Mouse (Mus musculus) embryo, embryonic 11 days (tissue): ENCODE measurements around the gene Epc2.
"Not testable (repeated sequence)": the region's sequence is repeated elsewhere in the genome, so short reads cannot be mapped to it uniquely, and the experiment has no call there.

ENCODE experiments used
- DNase-seq: peaks from one replicate; pipeline ENCODE4 v3.0.0-alpha.2; 2015

Epc2 gene

DNA sequence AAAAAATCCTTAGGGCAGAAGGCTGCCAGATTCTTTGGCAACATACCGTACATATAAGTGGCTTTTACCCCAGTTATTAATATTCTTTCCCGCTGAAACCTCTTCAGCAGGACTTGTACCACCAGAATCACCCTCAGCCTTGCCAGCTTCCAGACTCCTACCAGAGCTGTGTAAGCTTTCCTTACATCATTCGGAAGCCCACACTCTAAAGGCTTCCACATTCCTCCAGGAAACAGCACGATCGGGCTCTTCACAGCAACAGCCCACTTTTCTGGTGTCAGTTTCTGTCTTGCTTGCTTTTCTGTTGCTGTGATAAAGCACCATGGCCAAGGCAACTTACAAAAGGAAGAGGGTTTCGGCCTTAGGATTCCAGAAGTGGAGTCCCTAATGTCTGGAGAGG lies 21.2 kb downstream of the Epc2 start:
- no peak for DNase-seq

GRCm38 (mm10) chr2:49482146-49482545 lies 30.9 kb downstream of the Epc2 start:
- DNase-seq: no peak

- DNase-seq: no peak
These were observed 32.1 kb downstream of the Epc2 start for GRCm38 (mm10) chr2:49483382-49483781.

DNA sequence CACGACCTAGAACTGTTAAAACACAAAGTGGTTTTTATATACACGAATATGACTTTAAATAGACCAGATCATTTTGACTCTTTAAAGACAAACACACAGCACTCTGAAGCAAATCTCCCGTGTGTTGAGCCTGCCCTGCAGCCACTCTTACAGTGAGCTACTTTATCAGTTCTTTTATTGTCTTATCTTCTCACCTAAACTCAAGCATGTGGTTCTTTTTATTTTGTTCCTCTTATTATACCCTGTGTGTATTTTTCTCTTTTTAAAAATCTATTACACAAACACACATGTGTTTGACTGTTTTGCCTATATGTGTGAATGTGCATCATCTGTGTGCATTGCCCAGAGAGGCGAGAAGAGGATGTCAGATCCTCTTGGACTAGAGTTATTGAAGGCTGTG lies 50.1 kb downstream of the Epc2 start:
- DNase-seq: no peak

DNA sequence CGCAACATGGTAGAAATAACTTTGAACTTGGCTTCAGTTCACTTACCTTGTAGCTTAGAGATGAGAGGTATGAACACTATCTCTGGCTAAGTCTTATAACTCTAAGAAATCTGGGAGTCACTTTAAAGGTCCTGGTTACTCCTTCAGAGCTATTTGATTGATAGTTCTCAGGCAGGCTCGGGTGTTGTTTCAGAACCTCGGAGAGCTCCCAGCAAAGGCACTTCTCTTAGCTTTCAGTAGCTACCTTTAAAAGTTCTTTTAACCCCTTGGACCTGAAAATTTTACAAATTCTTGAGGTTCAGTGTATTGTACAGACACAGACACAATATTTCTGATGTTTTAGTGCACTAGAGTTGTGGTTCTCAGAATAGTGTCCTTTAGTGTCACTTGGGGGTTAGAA lies 52.3 kb downstream of the Epc2 start:
- peak; percentile 66 for DNase-seq

- DNase-seq: not testable (repeated sequence)
These were observed 53.9 kb downstream of the Epc2 start for GRCm38 (mm10) chr2:49505151-49505550.

DNA sequence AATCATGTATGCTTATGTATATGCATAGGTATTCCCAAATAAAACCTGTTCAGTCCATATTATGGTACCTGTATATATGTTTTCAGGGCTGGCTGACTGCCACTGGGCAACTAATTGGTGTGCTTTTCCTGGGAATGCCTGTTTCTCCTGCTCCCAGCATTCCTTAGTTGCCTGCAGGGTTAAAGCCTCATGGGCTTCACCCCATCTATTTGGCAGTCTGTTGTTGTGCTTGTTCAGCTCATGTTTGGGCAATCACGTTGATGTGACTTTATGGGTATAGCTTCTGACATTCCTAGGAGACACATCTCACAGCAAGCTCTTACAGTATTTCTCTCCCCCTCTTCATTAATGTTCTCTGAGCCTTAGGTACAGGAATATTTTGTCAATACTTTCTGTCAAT lies 59.5 kb downstream of the Epc2 start:
- DNase-seq: no peak

GRCm38 (mm10) chr2:49516011-49516410 lies 64.7 kb downstream of the Epc2 start:
- DNase-seq: no peak

DNA sequence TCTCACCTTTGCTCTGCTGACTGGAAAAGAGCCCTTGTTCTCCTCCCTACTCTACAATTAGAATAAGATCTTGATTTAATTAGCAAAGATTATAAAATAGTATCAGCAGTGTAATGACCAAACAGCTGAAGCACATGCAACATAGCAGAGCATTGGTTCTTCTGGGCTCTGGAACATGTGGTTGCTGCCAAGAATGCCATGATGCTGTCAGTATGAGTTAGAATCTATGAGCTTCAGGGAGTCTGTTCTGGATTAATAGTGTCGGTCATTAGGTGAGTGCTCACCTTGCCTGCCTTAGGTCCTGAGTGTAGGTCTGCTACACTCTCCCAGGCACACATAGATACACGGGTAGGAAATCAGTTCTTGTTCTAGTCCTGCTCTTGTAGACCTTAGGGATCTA lies 69.1 kb downstream of the Epc2 start:
- DNase-seq: no peak

DNA sequence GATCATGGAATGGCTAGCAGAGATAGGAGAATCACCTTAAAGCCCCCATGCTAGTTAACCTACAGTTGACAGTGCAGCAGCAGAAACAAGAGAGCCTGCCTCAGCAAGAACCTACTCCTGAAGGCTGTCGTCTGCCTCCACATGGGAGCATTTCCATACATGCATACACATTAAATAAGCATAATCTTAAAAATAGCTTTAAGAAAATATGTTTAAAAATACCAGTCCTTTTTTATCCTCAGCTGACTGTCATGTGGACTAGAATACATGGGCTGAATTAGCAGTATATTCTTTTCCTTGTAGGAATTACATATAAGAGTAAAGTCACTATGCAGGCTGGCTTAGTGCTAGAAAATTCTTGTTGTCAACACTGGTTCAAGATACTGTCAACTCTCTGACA lies 69.7 kb downstream of the Epc2 start:
- DNase-seq: no peak

- no peak for DNase-seq
These were observed 70.3 kb downstream of the Epc2 start for GRCm38 (mm10) chr2:49521564-49521963.

- DNase-seq: no peak
These were observed 71.3 kb downstream of the Epc2 start for GRCm38 (mm10) chr2:49522578-49522977.

DNA sequence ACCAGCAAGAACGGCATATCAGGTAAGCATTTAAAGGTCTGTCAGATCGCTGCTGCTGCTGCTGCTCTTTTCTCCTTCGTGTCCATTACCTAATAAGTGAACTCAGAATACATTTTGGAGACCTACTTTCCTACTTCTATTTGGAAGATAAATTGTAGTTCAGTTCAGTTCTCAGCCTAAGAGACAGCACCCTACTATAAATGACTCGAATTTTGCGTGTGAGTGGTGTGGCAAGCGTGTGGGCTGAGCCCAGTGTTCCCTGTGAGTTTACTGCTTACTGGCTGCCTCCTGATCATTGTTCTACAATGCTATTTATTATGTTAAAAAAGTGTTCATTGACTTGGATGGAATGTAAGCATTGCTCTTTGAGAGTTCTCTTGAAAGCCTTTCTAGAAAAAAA lies 85.9 kb downstream of the Epc2 start:
- DNase-seq: no peak

GRCm38 (mm10) chr2:49538056-49538455 lies 86.8 kb downstream of the Epc2 start:
- DNase-seq: no peak

GRCm38 (mm10) chr2:49539745-49540144 lies 88.5 kb downstream of the Epc2 start:
- no peak for DNase-seq

DNA sequence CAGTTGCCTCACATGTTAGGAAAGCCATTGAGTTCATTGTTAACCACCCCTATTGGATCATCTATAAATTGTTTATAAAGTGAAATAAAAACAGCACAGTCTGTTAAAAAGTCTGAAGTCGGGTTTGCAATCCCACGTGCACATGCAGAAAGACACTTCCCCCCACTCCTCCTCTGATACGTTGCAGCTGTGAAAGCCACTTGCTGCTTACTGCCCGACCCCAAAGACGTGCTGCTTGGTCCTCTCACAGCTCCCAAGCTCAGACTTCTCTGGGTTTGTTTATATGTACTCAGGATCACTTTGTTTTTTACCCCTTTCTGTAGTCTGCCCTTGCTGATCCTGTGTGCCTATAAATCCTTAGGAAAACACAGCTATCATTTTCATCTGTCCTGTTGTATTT lies 96.5 kb downstream of the Epc2 start:
- no peak for DNase-seq

- no peak for DNase-seq
These were observed 97.2 kb downstream of the Epc2 start for GRCm38 (mm10) chr2:49548492-49548891.

- no peak for DNase-seq
These were observed 101.8 kb downstream of the Epc2 start for GRCm38 (mm10) chr2:49553096-49553495.

DNA sequence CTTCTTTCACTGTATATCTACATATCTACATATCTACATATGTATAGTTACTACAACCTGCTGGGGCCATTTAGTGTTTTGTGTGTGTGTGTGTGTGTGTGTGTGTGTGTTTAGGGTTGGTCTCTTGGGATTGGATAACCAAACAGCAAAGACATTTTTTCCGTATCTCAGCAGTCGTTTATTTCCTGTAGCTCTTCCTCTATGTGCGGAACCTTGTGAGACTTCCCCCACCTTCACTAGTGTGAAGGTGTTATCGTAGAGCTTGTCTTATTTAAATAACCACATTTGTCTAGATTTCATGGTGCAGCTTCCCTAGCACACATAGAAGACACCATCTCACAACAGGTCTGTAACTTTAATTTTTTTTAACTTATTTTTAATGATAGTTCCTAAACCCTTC lies 106.1 kb downstream of the Epc2 start:
- no peak for DNase-seq

DNA sequence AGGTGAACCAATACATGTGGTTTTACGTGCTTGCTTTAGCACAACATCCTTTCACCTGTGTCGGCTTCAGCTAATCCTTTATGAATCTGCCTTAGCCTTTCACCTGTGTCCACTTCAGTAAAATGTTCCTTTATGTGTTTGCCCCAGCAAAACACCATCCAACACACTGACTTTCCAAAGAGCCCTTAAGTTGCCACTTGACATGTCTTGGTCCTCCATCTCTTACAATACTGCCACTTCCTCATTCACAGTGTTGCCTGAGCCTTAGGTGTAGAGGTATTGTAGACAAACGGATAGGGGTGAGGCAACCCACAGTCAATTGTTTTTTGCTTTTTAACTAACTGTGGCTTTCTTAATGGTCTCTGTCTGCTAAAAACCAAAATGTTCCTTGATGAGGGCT lies 107.1 kb downstream of the Epc2 start:
- DNase-seq: no peak

DNA sequence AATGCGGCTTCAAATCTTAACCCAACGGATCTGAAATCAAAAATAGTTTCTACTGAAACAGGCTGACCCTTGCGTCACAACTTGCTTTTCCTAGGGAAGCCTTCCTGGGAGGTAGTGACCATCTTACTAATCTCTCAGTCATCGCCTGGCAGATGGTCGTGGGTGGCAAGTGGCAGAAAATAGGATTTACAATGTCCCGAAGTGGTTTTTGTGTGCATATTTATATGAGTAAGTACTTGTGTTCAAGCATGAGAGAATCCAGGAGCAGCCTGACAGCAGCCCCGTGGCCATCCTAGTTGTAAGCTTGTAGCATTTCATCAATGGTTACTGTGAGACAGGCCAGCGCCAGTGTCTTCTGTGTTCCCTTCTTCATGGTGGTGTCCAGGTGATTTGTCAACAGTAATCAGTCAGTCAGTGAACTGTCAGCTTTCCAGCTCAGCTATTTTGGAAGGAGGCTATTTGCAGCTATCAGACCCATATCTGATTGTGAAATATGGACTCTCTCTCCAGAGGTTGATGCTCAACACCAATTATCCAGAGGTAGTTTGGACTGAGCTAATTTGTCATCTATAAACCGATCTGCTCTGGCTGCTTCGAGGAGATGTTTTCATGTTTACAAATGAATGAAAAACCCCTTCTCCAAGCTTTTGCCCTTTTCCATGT lies 111.5 kb downstream of the Epc2 start:
- DNase-seq: no peak

DNA sequence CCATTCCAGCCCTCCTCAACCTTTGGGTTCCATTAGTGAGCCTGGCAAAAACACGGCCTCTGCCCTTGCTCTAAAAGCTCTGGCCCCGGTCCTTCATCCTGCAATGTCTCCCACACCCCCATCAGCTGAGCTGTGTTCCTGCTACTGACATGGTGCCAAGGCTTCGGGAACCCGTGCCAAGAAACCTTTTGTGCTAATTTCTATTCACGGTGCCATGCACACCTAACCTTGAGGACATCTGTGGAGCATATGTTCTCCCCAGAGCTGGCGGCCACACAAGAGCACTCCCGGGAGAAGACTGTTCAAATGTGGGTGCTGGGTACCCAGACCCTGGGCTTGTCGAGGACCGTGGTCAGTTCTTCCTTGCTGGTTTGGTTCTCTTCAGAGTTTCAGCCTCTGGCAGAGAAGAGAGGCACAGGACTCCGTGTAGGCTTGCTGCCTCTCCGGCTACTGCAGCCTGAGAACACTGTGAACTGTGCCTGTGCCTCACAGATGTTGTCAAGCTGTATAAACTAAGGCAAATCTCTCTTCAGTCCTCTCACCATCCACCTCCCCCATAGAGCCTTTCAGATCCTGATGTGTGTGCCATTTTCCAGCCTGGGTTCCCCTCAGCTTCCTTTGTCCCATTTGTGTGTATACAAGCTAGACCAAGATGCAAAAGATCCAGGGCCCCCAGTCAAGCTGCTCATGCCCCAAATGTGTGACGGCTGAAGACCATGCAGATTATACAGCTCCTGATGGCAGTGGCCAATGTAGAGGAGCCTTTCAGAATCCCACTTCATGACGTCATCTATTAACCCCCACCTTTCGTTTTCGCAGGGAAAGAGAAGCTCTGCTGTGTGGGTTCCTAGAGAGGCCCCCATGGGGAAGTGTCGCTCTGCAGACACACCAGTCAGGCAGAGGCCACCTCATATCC lies 118.8 kb downstream of the Epc2 start:
- peak; percentile 32 for DNase-seq

DNA sequence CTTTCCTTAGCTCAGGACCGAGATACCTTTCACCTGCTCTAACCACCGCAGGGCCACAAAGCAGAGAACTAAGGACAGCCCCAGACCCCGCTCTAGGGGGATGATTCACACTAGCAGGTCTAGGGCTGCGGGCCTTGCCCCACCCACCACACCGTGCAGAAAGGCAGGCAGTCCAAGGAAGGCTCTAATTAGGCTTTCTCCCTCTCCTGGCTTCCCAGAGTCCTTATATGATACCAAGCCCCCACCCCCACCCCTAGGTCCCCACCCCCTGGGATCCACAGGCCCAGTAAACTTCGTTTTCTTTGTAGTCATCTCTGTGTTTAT lies 119.5 kb downstream of the Epc2 start:
- DNase-seq: no peak

DNA sequence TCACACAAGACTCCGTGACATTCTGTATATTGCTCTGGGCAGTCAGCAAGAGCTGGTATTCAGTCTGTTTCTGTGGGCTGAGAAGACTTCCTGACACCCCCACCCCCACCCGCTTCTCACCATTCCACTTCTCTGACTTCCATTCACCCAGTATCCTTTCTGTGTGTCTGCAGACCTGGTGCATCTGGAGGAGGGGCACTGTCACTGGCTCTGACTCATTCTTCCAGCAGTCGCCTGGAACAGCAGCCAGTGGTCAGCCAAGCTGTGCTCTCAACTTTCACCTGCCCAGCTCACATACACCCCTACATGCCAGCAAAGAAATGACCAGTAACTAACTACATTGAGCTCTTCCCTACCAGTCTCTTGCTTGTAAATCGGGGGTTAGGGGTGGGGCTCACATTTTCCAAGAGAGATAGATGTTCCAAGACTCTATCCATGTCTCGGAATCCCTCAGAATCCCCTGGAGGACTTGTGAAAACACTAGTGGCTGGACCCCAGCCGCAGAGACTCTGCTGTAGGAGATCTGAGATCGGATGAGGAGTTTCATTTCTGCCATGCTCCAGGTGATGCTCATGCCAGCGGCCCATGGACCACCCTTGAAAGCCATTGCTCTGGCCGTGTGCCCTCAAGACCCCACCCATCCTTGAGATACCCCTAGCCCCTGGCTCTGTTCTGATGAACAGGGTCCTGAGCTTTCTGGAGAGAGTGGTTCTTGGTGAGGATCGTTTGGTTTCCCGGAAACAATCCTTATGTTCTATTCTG lies 120.1 kb downstream of the Epc2 start:
- no peak for DNase-seq
